Mouse (Mus musculus) hindbrain, embryonic 16.5 days (tissue): ENCODE results near the gene Chic1. TPM values are rescaled to one million over a fixed set of nuclear protein-coding genes. Genes with fewer than 3 reads are reported as not detected.

ENCODE experiments used
- polyA plus RNA-seq: library from polyadenylated mRNA; unstranded; fragments of >200 nt; fragmentation: Nextera tagmentation; extraction: Ambion mirVana; gene quantifications from 2 replicates; pipeline ENCODE4 v1.2.1, GENCODE M21; 2015

Gene Chic1
- polyA plus RNA-seq, 1 experiment from 2014 or later, result 5.9 TPM

Other genes with a start within 250 kb of the Chic1 start
- 103 and 119 TPM in 2 replicates for gene Nap1l2, start 169.8 kb upstream of the Chic1 start, polyA plus RNA-seq
- not detected in 2 replicates for gene Cdx4, start 35.1 kb upstream of the Chic1 start, polyA plus RNA-seq
- 0.20 TPM in 2 replicates for gene Tsx, start 58.0 kb downstream of the Chic1 start, polyA plus RNA-seq
- gene Gm26992, start 65.5 kb downstream of the Chic1 start, polyA plus RNA-seq, result not detected in 2 replicates